Mouse (Mus musculus) heart, postnatal 4 days (tissue): ENCODE data around the gene Bzw1. TPM values are rescaled to one million over a fixed set of nuclear protein-coding genes. Genes with fewer than 3 reads are reported as not detected.
A peak's percentile ranks its signal among the peaks of the same experiment; 100 is the strongest.

Experiments
- DNase-seq: peaks from one replicate; pipeline ENCODE4 v3.0.0; 2021
- total RNA-seq, 2 experiments: library from RNA; stranded (reverse); gene quantifications; 2 replicates each; pipeline ENCODE4 v1.2.3; 2021

The Bzw1 gene
- total RNA-seq, 2 experiments from 2014 or later, result 135 to 136 TPM

- no peak for DNase-seq
These were observed 5.0 kb downstream of the Bzw1 start for GRCm38 (mm10) chr1:58397731-58398130.

- DNase-seq, result no peak
These were observed 8.7 kb downstream of the Bzw1 start for GRCm38 (mm10) chr1:58401396-58401795.

GRCm38 (mm10) chr1:58403745-58404144, 11.0 kb downstream of the Bzw1 start:
- no peak for DNase-seq

- DNase-seq, result no peak
These were observed 14.6 kb downstream of the Bzw1 start for GRCm38 (mm10) chr1:58407321-58407720.

DNA sequence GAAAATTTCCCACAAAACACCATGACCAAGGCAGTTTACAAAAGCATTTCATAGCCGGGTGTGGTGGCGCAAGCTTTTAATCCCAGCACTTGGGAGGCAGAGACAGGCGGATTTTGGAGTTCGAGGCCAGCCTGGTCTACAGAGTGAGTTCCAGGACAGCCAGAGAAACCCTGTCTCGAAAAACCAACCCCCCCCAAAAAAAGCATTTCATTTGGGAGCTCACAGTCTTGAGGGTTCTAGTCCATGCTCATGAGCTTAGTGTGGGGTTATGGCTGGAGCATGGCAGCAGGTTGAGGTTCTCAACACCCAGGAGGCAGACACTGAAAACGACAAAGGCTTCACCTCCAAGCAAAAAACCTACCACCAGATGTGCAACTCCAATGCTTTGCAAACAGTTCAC, 15.4 kb downstream of the Bzw1 start:
- no peak for DNase-seq

DNA sequence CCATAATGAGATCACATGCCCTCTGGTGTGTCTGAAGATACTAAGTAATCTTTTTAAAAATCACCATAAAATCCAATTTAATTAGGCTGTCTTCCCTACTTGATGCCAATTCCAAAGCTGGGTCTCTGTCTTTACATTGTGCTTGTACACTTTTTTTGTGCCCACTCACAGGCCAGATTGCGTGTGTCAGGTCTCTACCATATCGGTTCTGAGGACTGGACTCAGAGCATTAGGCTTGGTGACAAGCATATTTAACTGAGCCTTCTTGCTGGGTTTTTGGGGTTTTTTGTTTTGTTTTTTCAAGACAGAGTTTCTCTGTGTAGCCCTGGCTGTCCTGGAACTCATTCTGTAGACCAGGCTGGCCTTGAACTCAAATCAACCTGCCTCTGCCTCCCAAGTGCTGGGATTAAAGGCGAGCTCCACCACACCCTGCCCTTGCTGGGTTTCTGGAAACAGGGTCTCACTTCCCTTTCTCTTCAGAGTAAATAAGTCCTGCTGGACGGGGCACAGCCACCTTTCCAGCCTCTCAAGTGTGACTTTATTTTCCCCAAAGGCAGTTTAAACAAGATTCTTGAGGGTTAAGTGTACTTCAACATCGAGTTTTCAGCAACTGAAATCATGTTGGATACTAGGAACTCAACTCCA, 17.0 kb downstream of the Bzw1 start:
- DNase-seq, result no peak

DNA sequence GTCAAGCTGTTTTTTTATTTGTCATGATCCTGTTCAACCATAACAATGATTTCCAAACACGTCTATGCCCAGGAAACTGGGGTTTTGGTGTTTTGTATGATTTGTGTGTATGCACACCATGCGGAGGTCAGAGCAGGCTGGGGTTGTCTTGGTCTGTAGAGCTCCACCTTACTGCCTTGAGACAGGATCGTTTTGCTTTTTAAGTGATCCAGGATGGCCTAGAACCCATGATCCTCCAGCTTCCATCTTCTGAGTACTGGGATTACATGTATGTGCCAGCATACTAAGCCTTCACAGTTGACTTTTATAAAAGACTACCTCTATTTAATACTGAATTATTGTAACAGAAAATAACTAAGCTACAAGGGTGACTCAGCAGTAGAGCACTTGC, 17.5 kb downstream of the Bzw1 start:
- no peak for DNase-seq

GRCm38 (mm10) chr1:58410776-58411175, 18.1 kb downstream of the Bzw1 start:
- DNase-seq, result no peak

- no peak for DNase-seq
These were observed 22.7 kb downstream of the Bzw1 start for GRCm38 (mm10) chr1:58415442-58415841.

- DNase-seq, result no peak
These were observed 23.4 kb downstream of the Bzw1 start for GRCm38 (mm10) chr1:58416048-58416447.

DNA sequence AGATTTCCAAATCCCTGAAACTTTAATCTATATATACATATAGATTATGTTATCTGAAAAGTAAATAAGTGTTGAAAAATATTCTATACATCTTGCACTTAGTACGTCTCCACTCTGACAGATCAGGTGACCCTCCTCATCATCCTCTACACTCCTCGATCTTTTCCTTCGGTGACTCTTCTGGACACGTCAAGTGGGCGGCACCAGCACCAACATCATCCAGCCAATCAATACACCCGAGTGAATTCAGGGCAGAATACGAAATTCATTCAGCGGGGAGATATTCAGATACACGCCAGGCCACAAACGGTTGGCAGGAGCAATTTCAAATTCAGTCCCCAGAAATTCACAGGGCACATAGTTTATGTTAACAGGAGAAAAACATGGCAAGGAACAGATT, 27.3 kb downstream of the Bzw1 start:
- no peak for DNase-seq

GRCm38 (mm10) chr1:58420961-58421360, 28.3 kb downstream of the Bzw1 start:
- peak; percentile 18 for DNase-seq

- DNase-seq, result peak; percentile 27
These were observed 30.2 kb downstream of the Bzw1 start for GRCm38 (mm10) chr1:58422879-58423278.

GRCm38 (mm10) chr1:58423371-58424248, 30.9 kb downstream of the Bzw1 start, which contains the start of gene Clk1:
Gene Clk1, minus strand, starts transcription at chr1:58424066.
- peak; percentile 99 for DNase-seq

DNA sequence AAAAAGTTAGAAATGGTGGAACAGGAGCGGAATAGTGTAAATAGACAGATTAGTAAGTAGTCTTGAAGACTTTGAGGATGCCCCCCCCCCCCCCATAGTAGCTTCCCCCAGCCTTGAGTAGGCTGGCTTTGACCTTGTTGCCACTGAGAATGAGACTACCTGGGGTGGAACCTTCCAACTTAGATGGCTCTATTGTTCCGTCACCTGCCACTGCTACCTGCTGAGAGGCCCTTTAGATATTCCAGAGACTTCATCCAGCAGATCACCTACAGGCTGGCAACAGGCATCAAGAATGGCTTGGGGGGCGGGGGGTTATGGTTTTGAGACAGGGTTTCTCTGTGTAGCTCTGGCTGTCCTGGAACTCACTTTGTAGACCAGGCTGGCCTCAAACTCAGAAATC, 31.9 kb downstream of the Bzw1 start:
- DNase-seq, result no peak

- no peak for DNase-seq
These were observed 52.0 kb downstream of the Bzw1 start for GRCm38 (mm10) chr1:58444691-58445090.

DNA sequence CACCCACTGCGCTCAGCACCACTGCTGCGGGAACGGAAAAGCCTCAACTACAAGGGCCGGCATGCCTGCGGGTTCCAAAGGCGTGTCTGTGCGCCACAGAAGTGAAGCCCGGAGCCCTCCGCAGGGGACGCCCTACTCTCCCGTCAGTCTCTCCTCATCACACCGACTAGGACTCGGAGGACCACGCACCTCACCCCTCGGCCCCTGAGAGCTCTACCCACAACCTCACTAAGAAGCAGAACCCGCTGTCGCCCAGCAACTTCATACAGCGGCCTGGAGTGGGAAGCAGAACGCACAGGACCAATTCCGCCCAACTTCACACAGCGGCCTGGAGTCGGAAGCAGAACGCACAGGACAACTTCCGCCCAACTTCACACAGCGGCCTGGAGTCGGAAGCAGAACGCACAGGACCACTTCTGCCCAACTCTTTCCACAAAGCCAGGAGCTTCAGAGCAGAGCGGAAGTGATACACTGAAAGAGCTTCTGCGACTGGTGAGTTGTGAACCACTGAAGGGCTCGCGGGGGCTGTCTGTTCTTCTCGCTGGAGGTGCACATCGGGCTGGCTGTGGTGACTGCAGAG, 52.5 kb downstream of the Bzw1 start, which contains the start of the genes Nif3l1 and Ppil3:
Nif3l1 (plus strand) TSS at position 9 of the 580 bp plus-strand sequence.
Ppil3 (minus strand) TSS at position 344 of the 580 bp plus-strand sequence.
- DNase-seq, result peak; percentile 81

GRCm38 (mm10) chr1:58445861-58446260, 53.2 kb downstream of the Bzw1 start:
- no peak for DNase-seq

GRCm38 (mm10) chr1:58447766-58448165, 55.1 kb downstream of the Bzw1 start:
- DNase-seq, result no peak

DNA sequence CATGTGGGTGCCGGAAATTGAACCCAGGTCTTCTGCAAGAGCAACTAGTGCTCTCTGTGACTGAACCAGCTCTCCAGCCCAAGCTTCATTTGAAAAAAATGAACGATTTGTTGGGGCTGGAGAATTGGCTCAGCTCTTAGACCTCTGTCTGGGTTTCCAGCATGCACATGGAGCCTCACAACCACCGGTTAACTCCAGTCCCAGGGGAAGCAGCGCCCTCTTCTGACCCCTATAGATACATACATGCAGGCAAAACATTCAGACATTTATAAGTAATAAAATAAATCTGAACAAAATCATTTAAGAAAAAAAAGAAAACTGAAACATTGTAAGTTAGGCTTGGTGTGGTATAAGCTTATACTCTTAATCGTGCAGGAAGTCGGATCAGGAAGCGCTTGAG, 55.7 kb downstream of the Bzw1 start:
- no peak for DNase-seq

GRCm38 (mm10) chr1:58454316-58454715, 61.6 kb downstream of the Bzw1 start:
- DNase-seq, result no peak
